Mouse (Mus musculus): ENCODE measurements around the gene Apoc1.
"Not testable (repeated sequence)": the region's sequence is repeated elsewhere in the genome, so short reads cannot be mapped to it uniquely, and the experiment has no call there.

Gene Apoc1

DNA sequence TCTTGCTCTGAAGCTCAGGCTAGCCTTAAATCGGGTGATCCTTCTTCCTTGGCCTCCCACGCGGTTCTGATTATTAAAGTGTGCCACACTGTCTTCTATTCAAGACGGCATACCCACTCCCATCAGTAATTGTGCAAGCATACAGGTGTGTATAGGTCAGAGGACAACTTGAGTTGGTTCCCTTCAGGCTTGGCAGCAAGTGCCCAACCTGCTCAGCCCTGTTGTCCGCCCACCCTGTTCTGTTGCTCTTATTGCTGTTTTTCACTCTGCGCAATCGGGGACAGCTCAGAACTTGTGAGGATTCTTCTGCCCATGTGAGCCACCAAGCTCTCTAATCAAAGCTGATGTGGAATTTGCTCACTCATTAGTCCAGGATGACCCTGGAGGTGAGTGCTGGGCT, 12.8 kb upstream of the Apoc1 start:
- no peak for DNase-seq (ENCODE audit: inconsistent ontology term)

DNA sequence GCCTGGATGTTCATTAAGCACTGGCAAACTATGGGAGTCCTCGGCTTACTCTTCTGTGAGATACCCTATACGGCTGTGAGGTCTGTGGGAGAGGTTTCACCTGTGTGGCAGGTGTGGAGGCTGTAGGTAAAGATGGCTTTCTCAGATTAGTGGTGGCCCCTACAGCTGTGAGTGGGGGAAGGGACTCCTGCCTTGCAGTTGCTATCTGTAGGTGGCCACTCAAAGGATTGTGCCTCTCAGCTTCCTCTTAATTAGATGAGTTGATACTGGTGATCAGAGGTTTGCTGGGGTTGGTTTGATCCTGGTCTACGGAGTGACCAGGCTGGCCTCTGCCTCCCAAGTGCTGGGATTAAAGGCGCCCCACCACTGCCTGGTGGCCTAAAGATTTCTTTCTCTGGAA, 12.0 kb upstream of the Apoc1 start:
- no peak for DNase-seq (ENCODE audit: inconsistent ontology term)

- no peak for DNase-seq (ENCODE audit: inconsistent ontology term)
Observed at GRCm38 (mm10) chr7:19702859-19703555, 10.5 kb upstream of the Apoc1 start.

GRCm38 (mm10) chr7:19701069-19701761, 8.8 kb upstream of the Apoc1 start:
- DNase-seq (ENCODE audit: inconsistent ontology term): peak; percentile 69

GRCm38 (mm10) chr7:19700299-19701068, 8.0 kb upstream of the Apoc1 start:
- no peak for DNase-seq (ENCODE audit: inconsistent ontology term)

- no peak for DNase-seq (ENCODE audit: inconsistent ontology term)
Observed at GRCm38 (mm10) chr7:19699827-19700148, 7.3 kb upstream of the Apoc1 start.

DNA sequence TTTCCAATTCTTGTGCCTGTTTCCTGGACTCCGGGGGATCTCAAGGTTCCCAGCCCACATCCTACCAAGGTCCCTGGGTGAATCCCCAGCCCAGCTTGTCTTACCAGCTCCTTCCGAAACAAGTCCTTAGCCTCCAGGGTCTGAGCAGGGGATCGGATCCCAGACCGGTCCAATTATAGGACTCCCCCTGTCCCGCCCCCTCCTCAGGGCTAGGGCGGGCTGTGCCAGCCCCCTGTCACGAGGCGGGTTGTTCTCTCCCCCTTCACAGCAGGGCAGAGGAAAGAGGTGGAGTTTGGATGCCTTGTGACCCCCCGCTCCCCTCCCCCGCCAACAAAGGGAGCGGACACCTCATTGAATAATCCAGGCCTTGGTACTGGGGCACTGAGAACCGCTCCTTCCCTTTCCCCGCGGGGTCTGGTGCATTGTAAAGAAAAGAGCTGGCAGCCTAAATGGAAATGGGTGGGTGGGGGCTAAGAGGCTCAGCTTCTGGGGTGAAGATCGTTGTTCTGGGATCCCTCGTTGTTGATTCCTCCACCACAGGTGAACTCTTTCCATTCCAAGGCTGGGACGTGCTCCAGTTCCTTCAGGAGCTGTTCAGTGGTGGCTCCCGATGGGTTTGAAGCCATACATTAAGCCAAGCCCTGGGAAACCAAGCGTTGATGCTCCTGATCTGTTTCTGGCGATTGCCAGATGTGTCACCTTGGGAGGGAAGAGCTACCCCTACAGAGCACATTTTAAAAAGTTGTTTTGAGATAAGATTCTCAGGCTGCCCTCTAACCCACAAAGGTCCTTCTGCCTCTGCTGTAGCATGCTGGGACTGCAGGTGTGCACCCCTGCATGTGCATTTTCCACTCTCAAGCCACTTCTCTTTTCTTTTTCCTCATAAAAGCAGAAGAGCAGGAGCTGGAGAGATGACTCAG, 6.7 kb upstream of the Apoc1 start, which contains the start of gene Apoe:
TSS of gene Apoe (minus strand) at position 282 of the 920 bp plus-strand sequence.
- peak; percentile 83 for DNase-seq (ENCODE audit: inconsistent ontology term)

DNA sequence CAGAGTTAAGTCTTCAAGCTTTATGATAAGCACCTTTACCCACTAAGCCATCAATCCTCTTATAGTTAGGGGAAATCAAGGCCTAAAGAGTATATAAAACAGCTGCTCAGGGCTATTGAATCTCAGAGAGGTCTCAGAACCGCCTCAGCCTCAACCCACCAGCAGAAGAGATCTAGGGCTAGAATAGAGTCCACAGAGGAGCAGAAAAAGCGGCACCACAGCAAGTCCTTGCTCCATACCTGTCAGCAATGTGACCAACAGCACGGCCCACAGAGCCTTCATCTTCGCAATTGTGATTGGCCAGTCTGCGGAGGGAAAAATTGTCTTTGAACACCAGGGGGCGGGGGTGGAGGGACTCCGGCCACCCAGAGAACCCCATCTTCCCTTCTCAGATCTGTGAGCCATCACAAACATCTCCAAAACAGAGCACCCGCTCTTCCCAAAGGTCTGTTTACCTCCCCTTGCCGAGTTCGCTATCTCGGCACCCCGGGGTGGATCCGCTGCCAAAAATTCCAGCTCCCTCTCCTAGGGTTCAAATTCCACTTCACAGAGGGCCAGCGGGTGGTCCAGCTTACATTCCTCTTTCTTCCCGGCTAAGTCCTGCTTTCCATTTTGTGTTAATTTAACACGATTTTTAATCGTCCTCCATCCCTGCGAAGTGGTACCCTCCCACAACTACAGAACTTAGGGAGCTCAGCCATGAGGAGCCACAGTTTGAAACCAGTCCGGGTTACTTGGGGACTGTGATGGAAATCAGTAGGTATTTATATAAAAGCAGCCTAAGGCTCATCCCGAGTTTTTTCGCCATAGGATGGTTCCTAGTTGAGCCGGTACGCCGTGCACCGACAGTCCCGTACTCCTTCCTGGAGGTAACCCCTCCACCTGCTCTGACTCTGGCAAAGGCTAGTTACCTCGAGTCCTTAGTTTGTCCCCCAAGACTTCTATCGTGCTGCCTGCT, 5.8 kb upstream of the Apoc1 start:
- peak; percentile 75 for DNase-seq (ENCODE audit: inconsistent ontology term)

DNA sequence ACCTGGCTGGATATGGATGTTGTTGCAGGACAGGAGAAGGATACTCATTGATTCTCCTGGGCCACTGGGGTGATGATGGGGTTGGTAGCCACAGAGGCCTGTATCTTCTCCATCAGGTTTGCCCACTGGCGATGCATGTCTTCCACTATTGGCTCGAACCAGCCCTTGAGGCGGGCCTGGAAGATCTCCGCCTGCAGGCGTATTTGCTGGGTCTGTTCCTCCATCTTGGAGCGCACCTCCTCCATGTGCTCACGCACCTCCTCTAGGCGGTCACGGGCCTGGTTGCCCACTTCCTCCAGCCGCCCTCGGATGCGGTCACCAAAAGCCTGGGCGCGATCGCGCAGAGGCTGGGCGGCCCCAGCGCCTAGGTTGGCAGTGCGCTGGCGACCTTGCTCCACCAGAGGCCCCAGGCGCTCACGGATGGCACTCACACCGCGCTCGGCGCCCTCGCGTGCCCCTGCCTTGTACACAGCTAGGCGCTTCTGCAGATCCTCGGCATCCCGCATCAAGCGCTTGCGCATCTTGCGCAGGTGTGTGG, 3.9 kb upstream of the Apoc1 start:
- no peak for DNase-seq (ENCODE audit: inconsistent ontology term)

- DNase-seq (ENCODE audit: inconsistent ontology term): no peak
Observed at GRCm38 (mm10) chr7:19695881-19696280, 3.4 kb upstream of the Apoc1 start.

- no peak for DNase-seq (ENCODE audit: inconsistent ontology term)
Observed at GRCm38 (mm10) chr7:19695213-19695594, 2.7 kb upstream of the Apoc1 start.

GRCm38 (mm10) chr7:19694336-19695212, 2.1 kb upstream of the Apoc1 start:
- DNase-seq (ENCODE audit: inconsistent ontology term): no peak

DNA sequence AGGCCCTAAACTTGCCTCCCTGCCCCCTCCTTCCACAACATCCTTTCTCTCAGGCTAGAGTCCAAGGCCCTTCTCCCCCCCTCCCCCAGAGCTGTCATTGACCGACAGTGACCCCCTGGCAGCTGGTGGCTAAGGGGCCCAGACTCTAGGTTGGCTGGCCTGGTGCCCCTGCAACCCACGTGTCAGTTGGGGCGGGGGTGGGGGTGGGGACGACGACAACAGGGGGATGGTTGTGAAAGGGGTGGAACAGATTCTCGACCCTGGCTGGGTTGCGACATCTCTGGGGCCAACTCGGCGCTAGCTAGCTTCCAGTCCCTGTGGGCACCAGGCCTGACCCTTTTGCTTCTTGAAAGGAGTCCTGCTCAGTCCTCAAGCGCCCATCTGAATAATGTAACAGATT, 961 bp upstream of the Apoc1 start:
- peak; percentile 65 for DNase-seq (ENCODE audit: inconsistent ontology term)

- DNase-seq (ENCODE audit: inconsistent ontology term): no peak
Observed at GRCm38 (mm10) chr7:19691434-19691833, 1.0 kb downstream of the Apoc1 start.

DNA sequence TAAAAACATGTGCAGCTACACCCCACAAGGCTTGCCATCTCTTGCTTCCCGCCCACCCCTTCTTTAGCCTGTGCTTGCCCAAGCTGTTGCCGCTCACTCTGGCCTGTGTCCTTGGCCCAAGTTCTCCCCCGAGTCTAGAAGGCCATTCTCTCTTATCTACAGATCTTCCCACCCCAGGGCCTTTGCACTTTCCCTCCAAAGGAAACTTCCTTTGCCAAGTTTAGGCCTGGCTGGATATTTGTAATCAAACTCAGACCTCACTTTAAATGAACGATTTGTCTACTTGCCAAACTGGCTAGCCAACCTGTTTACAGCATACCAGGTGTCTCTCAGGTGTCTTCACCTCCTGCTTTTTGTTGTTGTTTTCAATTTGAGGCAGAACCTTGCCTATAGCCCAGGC, 1.6 kb downstream of the Apoc1 start:
- DNase-seq (ENCODE audit: inconsistent ontology term): no peak

- no peak for DNase-seq (ENCODE audit: inconsistent ontology term)
Observed at GRCm38 (mm10) chr7:19688611-19689010, 3.8 kb downstream of the Apoc1 start.

DNA sequence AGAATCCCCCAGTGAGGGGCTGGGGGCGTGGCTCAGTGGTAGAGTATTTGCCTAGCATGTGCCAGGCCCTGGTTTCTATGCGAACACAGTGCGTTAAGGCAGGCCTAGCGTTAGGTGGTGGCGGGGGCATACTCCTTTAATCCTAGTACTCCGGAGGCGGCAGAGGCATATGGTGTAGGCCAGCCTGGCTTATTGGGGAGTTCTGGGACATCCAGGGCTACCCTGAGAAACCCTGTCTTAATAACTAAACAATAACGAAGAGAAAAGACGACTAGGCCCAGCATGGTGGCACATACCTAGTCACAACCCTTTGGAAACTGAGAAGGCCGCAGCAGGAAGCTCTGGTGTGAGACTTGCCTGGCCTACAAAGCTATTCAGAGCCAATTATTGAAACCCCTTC, 4.4 kb downstream of the Apoc1 start:
- no peak for DNase-seq (ENCODE audit: inconsistent ontology term)

DNA sequence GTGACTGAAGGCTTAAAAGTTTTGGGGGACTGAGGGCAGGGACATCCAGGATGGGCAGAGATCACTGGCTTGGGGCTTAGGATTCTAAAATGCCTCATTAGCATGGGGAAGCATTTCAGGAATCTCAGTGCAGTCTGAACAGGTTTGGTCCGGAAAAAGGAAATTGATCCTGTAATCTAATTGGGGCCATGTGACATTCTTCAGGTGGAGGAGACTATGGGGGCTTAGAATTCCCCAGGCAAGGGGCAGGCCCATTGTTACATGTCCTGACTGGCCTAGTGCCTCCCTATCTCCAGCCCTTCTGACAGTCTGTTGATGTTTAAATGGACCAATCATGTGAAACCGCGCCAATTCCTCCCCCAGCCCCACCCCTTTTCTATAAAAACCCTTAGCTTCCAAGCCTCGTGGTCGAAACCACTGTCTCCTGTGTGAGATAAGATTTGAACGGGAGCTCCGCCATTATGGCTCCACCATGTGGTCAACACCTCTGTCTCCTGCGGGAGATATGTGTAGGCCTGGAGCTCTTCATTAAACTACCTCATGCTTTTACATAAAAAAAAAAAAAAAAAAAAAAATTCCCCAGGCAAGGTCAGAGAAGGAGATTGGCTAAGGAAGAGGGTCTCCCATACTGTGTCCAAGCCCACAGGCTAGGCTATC, 5.4 kb downstream of the Apoc1 start:
- not testable (repeated sequence) for DNase-seq (ENCODE audit: inconsistent ontology term)

- no peak for DNase-seq (ENCODE audit: inconsistent ontology term)
Observed at GRCm38 (mm10) chr7:19686521-19686920, 5.9 kb downstream of the Apoc1 start.
